Mouse (Mus musculus): Measurements from ENCODE around the gene Gabrg3. TPM values are rescaled to one million over a fixed set of nuclear protein-coding genes. Genes with fewer than 3 reads are reported as not detected.

Gene Gabrg3
- polyA plus RNA-seq, 1 experiment, result not detected

GRCm38 (mm10) chr7:56767796-56768195, 619.2 kb downstream of the Gabrg3 start:
- H3K4me3 ChIP-seq (ENCODE audit: insufficient read depth, poor library complexity, severe bottlenecking), result no peak overlapping the region
- H3K36me3 ChIP-seq (ENCODE audit: control insufficient read depth, insufficient read depth), result no peaks in the 10 kb centered on the region
- H3K79me2 ChIP-seq (ENCODE audit: control insufficient read depth, insufficient read depth), result no peaks in the 10 kb centered on the region
- TF ChIP-seq MYOG (IDR thresholded peaks at IDR 0.05; ENCODE audit: control insufficient read depth, extremely low read depth, insufficient read length), result no peak
- TF ChIP-seq CEBPB (IDR thresholded peaks at IDR 0.05; ENCODE audit: low read depth), result no peak
- no peak for TF ChIP-seq CTCF (IDR thresholded peaks at IDR 0.05; ENCODE audit: control insufficient read depth, insufficient read depth, insufficient read length)
- no peak for TF ChIP-seq MYOD1 (IDR thresholded peaks at IDR 0.05; ENCODE audit: control insufficient read depth, insufficient read length, low read depth)
- no peak for TF ChIP-seq USF1 (IDR thresholded peaks at IDR 0.05; ENCODE audit: low read depth)
- no peak for TF ChIP-seq FOSL1 (IDR thresholded peaks at IDR 0.05; ENCODE audit: insufficient read depth, low read length, poor library complexity, severe bottlenecking)
- TF ChIP-seq MAX (IDR thresholded peaks at IDR 0.05), result no peak
- H3K79me3 ChIP-seq (ENCODE audit: low read depth), result no peaks in the 10 kb centered on the region
- H3ac ChIP-seq (ENCODE audit: control insufficient read depth, insufficient read length, low read depth), result no peak overlapping the region
- H3K27me3 ChIP-seq (ENCODE audit: control insufficient read depth, insufficient read depth, insufficient read length), result no peaks in the 10 kb centered on the region

GRCm38 (mm10) chr7:56765612-56766445, 621.2 kb downstream of the Gabrg3 start:
- no peak for TF ChIP-seq MYOG (IDR thresholded peaks at IDR 0.05; ENCODE audit: control insufficient read depth, extremely low read depth, insufficient read length)
- TF ChIP-seq CEBPB (IDR thresholded peaks at IDR 0.05; ENCODE audit: low read depth), result no peak
- TF ChIP-seq CTCF (IDR thresholded peaks at IDR 0.05; ENCODE audit: control insufficient read depth, insufficient read depth, insufficient read length), result no peak
- no peak for TF ChIP-seq MAX (IDR thresholded peaks at IDR 0.05)
- TF ChIP-seq FOSL1 (IDR thresholded peaks at IDR 0.05; ENCODE audit: insufficient read depth, low read length, poor library complexity, severe bottlenecking), result no peak
- no peak for TF ChIP-seq USF1 (IDR thresholded peaks at IDR 0.05; ENCODE audit: low read depth)
- TF ChIP-seq MYOD1 (IDR thresholded peaks at IDR 0.05; ENCODE audit: control insufficient read depth, insufficient read length, low read depth), result no peak
- no peaks in the 10 kb centered on the region for H3K79me3 ChIP-seq (ENCODE audit: low read depth)
- H3K27me3 ChIP-seq (ENCODE audit: control insufficient read depth, insufficient read depth, insufficient read length), result no peaks in the 10 kb centered on the region

GRCm38 (mm10) chr7:56729225-56729624, 657.8 kb downstream of the Gabrg3 start:
- Histone ChIP-seq H3K27me3 (ENCODE audit: control insufficient read depth, insufficient read depth, insufficient read length) (no peaks in the 10 kb centered on the region), H3K79me3 (ENCODE audit: low read depth) (no peaks in the 10 kb centered on the region), H3K4me3 (ENCODE audit: insufficient read depth, poor library complexity, severe bottlenecking) (no peak overlapping the region), H3K36me3 (ENCODE audit: control insufficient read depth, insufficient read depth) (no peaks in the 10 kb centered on the region), H3K79me2 (ENCODE audit: control insufficient read depth, insufficient read depth) (no peaks in the 10 kb centered on the region), H3ac (ENCODE audit: control insufficient read depth, insufficient read length, low read depth) (no peak overlapping the region)
- TF ChIP-seq MYOD1 (IDR thresholded peaks at IDR 0.05; ENCODE audit: control insufficient read depth, insufficient read length, low read depth), result no peak
- TF ChIP-seq MYOG (IDR thresholded peaks at IDR 0.05; ENCODE audit: control insufficient read depth, extremely low read depth, insufficient read length), result no peak
- TF ChIP-seq CTCF (IDR thresholded peaks at IDR 0.05; ENCODE audit: control insufficient read depth, insufficient read depth, insufficient read length), result no peak

More at GRCm38 (mm10) chr7:56765612-56766445, 621.2 kb downstream of the Gabrg3 start:
- Histone ChIP-seq H3ac (ENCODE audit: control insufficient read depth, insufficient read length, low read depth) (no peak overlapping the region), H3K36me3 (ENCODE audit: control insufficient read depth, insufficient read depth) (no peaks in the 10 kb centered on the region), H3K4me3 (ENCODE audit: insufficient read depth, poor library complexity, severe bottlenecking) (no peak overlapping the region), H3K79me2 (ENCODE audit: control insufficient read depth, insufficient read depth) (no peaks in the 10 kb centered on the region)

Other genes with a start within 250 kb of the Gabrg3 start
- not detected for gene Gabrb3, start 32.5 kb upstream of the Gabrg3 start, polyA plus RNA-seq (2012; fragmentation: generic; extraction: Trizol)
- gene Gabra5, start 122.9 kb upstream of the Gabrg3 start, polyA plus RNA-seq (2012; fragmentation: generic; extraction: Trizol), result not detected

All from C2C12 (cell line).